Mouse (Mus musculus) cerebellum, postnatal 36 days (tissue): ENCODE results near the gene Serbp1.
A peak's percentile ranks its signal among the peaks of the same experiment; 100 is the strongest.
"Not testable (repeated sequence)": the region's sequence is repeated elsewhere in the genome, so short reads cannot be mapped to it uniquely, and the experiment has no call there.

ENCODE experiments used
- DNase-seq, 2 experiments: peaks; one replicate each; pipeline ENCODE4 v3.0.0; 2021 to 2022; ENCODE audit warnings: mixed read lengths in 2 of 2

Serbp1 gene

GRCm38 (mm10) chr6:67237977-67238376 is at the start of gene Serbp1:
Gene Serbp1, plus strand, starts transcription at chr6:67238176.
- no peak for DNase-seq

GRCm38 (mm10) chr6:67193591-67193990 is 44.4 kb upstream of the Serbp1 start:
- DNase-seq, result no peak

- no peak for DNase-seq
Observed at GRCm38 (mm10) chr6:67194606-67195005, 43.4 kb upstream of the Serbp1 start.

- no peak for DNase-seq
Observed at GRCm38 (mm10) chr6:67195148-67195611, 42.8 kb upstream of the Serbp1 start.

- no peak for DNase-seq
Observed at GRCm38 (mm10) chr6:67196821-67197220, 41.2 kb upstream of the Serbp1 start.

- DNase-seq, result peak; percentile 38 to 53
Observed at GRCm38 (mm10) chr6:67198085-67198484, 39.9 kb upstream of the Serbp1 start.

GRCm38 (mm10) chr6:67200715-67201322 is 37.2 kb upstream of the Serbp1 start:
- peak; percentile 69 to 70 for DNase-seq

- no peak for DNase-seq
Observed at GRCm38 (mm10) chr6:67205081-67206037, 32.6 kb upstream of the Serbp1 start.

- no peak for DNase-seq
Observed at GRCm38 (mm10) chr6:67212362-67212761, 25.6 kb upstream of the Serbp1 start.

GRCm38 (mm10) chr6:67213429-67214098 is 24.4 kb upstream of the Serbp1 start:
- no peak for DNase-seq

- DNase-seq, result no peak
Observed at GRCm38 (mm10) chr6:67217402-67217801, 20.6 kb upstream of the Serbp1 start.

- DNase-seq, result no peak
Observed at GRCm38 (mm10) chr6:67217846-67218245, 20.1 kb upstream of the Serbp1 start.

- no peak for DNase-seq
Observed at GRCm38 (mm10) chr6:67218566-67218965, 19.4 kb upstream of the Serbp1 start.

GRCm38 (mm10) chr6:67219931-67220330 is 18.0 kb upstream of the Serbp1 start:
- not testable (repeated sequence) for DNase-seq

GRCm38 (mm10) chr6:67220731-67221130 is 17.2 kb upstream of the Serbp1 start:
- no peak for DNase-seq

GRCm38 (mm10) chr6:67223082-67223481 is 14.9 kb upstream of the Serbp1 start:
- no peak for DNase-seq

- DNase-seq, result no peak
Observed at GRCm38 (mm10) chr6:67223499-67223898, 14.5 kb upstream of the Serbp1 start.

- DNase-seq, result no peak
Observed at GRCm38 (mm10) chr6:67226286-67226685, 11.7 kb upstream of the Serbp1 start.

GRCm38 (mm10) chr6:67228459-67229107 is 9.4 kb upstream of the Serbp1 start:
- peak; percentile 52 to 63 for DNase-seq

GRCm38 (mm10) chr6:67229521-67229920 is 8.5 kb upstream of the Serbp1 start:
- DNase-seq, result no peak

- DNase-seq, result no peak
Observed at GRCm38 (mm10) chr6:67229922-67230518, 8.0 kb upstream of the Serbp1 start.

- DNase-seq, result no peak
Observed at GRCm38 (mm10) chr6:67230950-67231349, 7.0 kb upstream of the Serbp1 start.
